Mouse (Mus musculus) megakaryocyte, embryonic 14.5 days (primary cell): ENCODE data around the gene Mcu.

ENCODE experiments used
- FLI1 ChIP-seq: IDR thresholded peaks from 2 replicates; pipeline ENCODE4 v1.6.1; 2012; ENCODE audit warnings: low read length, inconsistent platforms, mixed read lengths
- GATA1 ChIP-seq: IDR thresholded peaks from 3 replicates; pipeline ENCODE4 v1.6.1; 2012; ENCODE audit warnings: mixed read lengths, low read length, inconsistent platforms, borderline replicate concordance

GRCm38 (mm10) chr10:59402899-59403792 is 213.3 kb downstream of the Mcu start, which contains the start of gene Pla2g12b:
- TF ChIP-seq GATA1 (no peak), FLI1 (no peak)
